Mouse (Mus musculus) testis, postnatal 14 days (tissue): ENCODE measurements around the gene Neurog3.
A peak's percentile ranks its signal among the peaks of the same experiment; 100 is the strongest.

Experiments used
- DNase-seq: peaks from one replicate; pipeline ENCODE4 v3.0.0; 2021; ENCODE audit warnings: low spot score

The Neurog3 gene

DNA sequence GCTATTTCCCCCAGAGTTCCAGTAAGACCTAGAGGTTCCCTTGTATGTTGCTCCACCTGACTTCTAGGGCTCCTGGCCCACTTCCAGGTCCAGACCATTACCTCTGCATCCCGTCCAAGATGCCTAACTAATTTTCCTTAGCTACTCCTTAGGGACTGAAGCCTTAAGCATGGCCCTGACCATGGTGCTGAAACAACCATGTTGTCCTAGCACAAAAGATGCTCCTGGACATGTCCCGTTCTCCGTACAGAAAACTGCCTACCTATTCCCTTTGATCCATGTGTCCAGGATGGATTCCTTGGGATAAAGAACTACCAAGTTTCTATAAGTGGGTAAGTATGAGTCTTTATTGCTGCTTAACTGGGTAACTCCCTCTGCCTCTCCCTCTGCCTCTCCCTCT lies 5.2 kb downstream of the Neurog3 start:
- no peak for DNase-seq

DNA sequence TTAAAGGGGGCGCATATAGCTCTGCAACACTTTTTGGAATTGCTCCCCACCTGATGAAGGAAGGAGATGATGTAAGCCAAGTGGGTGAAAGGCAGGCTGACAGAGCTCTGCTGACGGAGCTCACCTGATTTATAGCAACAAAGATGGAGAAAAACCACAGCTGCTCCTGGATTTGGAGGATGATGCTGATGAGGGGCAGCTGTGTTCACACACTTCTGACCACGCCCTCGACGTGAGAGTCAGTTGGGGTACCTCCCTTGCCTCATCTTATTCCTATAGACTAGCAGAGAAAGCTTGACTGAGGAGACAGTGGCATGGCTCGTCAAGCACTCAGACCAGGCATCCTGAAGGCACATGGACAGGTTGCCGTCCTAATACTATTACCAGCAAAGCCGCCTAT lies 10.9 kb downstream of the Neurog3 start, which contains the start of gene Fam241b:
Fam241b (minus strand) TSS at position 101 of the 400 bp plus-strand sequence.
- no peak for DNase-seq

DNA sequence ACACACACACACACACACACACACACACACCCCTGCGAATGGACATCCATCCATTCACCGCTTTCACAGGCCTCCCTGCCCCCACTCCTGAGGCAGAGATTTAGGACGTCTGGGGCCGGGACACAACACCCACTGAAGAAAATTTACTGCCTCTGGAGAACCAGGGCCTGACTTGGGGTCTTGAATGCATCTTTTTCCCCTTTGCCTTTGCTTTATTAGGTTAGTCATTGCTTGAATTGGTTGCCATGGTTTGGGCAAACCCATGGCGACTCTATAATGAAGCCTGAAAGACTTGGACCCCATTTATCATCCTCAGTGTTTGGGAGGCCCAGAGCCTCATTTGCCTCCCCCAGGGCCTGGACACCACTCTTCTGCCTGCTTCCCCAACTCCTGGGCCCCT lies 13.1 kb downstream of the Neurog3 start:
- no peak for DNase-seq

DNA sequence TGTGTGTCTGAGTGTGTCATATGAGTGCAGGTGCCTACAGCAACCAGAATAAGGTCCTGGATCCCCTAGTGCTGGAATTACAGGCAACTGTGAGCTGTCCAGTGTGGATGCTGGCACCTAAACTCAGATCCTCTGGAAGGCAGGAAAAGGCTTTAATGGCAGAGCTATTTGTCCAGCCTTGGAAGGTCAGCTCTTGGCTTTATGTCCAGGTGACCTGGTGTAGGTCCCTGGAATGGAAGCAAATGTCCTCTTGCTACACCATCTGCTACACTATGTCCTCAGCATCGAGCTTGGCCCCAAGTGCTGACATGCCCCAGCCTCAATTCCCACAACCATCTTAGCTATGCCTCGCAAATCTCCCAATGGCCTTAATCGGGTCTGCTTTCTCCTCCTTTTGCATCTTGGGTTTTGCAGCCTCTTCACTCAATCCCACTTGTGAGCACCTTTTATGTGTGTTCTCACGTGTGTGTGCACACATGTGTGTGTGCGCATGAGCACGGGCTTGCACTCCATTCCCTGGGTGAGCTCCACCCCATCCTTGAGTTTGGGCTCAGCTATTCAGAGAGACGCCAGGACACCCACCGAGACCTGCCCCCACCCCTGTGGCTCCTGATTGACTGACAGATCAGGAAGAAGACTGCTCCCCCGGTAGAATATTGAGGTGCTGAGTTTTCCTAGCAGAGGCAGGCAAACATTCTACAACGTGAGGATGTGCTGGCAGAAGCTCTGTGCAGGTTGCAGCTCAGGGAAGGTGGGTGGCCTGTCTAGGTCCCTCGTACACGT lies 14.8 kb downstream of the Neurog3 start:
- DNase-seq: no peak

DNA sequence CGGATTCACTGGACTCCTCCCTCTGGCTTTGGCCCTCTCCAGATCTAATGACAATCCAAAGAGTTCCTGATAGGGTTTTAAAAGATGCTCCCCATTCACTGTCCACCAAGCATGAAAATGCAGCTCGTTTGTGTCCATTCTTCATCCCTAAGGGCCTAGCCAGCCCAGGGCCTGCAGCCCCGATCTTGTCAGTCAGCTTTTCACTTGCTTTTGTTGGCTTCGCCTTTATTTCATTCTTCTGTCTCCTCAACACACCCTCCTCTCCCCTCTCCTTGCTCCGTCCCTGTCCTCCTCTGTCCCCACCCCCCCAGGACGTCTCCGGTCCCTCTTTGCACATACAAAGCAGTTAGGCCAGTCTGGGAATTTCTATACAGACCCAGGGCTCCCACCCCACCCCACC lies 17.0 kb downstream of the Neurog3 start:
- DNase-seq: no peak

DNA sequence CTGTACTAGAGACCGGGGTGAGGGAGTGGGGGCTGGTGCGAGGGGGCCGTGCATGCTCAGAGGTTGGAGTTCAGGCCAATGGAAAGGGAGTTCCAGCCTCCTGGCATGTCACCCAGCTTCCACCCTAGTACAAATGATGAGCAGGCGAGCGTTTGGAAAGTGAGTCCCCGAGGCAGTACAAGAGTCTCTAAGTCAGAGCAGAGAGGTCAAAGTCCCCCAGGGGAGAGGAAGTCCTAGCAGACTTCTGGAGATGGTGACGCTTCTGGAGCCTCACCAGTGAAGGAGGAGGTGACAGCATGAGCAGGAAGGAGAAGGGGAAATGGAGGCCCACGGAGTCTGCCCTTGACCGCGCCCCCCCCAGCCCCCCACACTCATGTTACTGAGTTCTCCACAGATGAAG lies 29.5 kb downstream of the Neurog3 start:
- no peak for DNase-seq

DNA sequence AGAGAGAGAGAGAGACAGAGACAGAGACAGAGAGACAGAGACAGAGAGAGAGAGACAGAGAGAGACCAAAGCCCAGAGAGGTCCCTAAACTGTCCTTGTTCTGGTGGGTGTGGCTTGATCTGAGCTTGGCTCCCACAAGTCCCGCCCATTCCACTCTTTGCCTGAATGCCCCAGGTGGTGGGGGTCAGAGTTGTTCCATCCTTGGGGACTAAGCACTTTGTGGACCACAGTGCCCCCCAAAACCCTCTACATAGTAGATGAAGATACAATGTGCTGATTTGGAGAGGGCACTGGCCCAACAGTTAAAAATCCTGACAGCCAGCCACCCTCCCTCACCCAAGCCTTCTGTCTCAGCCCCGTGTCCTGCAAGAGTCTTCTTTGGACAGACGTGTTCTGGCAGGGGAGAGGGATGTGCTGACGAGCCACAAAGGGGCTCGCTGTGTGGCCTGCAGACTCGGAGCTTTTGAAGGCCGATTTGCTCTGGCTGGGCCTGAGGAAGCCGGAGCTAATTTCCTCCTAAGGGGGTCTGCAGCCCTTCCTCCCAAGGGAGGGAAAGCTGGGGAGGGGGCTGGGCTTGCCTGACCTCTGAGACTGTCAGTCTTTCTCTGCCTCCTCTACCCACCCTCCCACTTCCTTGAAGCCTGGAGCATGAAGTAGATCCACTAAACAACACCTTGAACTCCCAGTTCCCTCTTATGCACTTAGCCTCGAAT lies 40.1 kb downstream of the Neurog3 start:
- no peak for DNase-seq

DNA sequence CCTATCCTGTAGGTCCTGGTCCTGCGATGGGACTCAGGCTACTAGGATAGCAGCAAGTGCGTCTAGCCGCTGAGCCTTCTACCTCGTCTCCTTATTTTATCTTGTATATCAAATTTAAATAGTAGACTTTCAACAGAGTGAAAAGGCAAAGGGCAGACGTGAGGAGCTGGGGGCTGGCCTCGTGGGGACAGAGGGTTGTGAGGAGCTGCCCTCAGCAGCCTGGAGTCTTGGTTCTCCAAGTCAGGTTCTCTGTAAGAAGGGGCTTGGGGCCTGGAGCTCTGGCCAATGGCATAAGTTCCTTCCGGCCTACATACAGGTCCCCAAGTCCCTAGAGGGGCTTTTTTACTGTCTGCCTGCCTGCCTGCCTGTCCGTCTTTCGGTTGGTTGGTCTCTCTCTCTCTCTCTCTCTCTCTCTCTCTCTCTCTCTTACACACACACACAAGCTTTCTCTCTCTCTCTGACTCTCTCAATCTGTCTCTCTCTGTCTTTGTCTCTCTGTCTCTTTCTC lies 41.1 kb downstream of the Neurog3 start:
- DNase-seq: no peak

DNA sequence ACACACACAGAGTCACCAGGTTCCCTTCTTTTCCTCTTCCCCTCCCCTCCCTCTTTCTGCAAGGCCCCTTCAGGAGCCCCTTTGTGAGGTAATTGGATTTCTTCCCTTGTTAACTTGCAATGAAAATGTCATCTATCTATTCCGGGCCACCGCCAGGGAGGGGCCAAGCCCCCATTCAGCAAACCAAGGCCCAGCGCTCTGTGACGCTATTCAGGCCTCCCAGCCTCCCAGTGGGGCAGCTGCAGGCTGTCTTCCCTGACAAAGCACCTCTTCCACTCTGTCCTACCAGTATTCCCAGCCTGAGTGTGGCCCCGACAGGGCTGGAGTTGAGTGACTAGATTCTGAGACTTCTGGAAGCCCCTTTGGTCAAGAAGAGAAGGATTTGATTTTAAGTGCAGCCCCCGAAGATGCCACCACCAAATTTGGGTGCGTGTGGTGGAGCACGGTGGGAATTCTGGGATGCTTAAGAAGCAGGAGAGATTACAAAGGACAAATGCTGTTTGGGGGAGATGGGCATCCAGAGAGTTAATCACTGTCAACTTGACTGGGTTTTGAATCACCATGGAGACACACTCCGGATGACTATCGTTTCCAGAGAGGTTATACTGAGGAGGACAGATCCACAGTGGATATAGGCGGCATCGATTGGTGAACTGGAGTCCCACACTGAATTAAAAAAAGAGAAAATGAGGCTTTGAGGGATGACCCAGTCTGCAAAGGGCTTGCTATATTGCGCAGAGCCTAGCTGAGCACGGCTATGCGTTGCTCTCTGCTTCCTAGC lies 41.8 kb downstream of the Neurog3 start:
- no peak for DNase-seq

DNA sequence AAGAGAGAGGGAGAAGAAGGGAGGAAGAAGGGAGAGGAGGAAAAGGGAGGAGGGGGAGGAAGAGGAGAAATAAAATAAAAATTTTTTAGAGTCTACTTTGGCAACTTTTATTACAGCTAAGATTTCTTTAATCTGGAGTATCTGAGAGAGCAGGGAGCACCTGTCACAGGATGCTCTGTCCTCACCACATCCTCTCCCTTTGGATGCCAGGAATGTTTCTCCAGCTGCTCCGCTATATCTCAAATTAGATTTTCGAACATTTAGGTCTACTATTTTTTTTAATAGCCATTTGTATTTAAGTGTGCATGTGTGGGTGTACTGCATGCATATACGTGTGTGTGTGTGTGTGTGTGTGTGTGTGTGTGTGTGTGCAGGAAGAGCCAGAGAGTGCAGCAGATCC lies 47.1 kb downstream of the Neurog3 start:
- DNase-seq: no peak

DNA sequence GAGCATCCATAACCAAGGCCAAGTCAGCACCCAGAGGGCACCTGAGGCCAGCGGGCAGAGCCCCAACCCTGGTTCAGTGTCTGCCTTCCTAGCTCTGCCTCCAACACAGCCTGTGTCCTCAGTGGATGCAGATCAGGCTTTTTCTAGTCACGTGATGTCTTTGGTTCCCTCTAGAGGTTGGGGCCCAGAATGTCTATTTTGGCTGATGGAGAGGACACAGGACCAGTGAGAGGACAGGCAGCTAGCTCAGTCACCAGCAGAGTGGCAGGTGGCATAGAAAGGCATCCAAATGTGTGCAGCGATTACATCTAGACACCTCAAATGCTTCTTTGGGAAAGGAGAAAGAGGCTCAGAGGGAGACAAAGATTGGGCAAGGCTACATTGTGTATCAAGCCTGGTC lies 48.8 kb downstream of the Neurog3 start:
- no peak for DNase-seq

DNA sequence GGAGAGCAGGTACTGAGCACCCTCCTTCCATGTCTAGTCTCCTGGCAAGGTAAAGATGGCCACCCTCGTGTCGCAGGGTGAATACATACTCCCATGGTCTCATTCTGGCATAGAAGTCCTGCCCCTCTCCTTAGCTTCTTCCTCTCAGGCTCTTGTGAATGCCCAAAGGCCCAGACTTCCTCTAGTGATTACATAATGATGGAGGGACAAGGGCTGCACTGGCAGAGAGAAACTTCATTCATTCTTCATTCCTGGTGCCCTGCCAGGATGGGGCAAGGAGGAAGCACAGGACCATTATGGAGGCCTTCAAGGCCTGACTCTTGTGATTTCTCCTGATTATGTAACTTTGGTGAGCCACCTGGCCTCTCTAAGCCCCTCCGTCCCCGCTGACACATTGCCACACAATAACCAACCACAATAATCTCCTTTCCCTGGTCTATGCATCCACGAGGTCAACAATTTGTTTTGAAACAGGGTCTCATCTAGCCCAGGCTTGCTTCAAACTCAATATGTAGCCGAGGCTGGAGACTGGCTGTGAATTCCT lies 49.7 kb downstream of the Neurog3 start:
- no peak for DNase-seq

DNA sequence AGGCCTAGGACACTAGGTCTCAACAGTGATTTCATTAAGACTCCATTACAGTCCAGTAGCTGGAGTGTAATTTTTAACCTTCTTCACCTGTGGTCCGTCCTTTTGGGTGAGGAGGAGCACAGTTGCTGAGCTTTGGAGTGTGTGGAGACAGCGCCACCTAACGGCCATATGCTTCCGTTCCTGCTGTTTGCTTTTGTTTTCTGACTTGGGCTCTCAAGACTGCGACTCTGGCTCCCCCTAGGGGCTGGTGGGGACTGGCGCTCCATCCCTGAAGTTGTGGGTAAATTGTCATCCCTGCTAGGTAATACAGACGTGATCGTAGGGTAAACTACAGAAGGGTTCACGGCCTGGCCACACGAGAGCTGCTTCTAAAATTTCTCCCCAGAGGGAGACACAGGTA lies 50.2 kb downstream of the Neurog3 start:
- DNase-seq: peak; percentile 88
